Mouse (Mus musculus) natural killer cell, adult 2 months (primary cell): Measurements from ENCODE around the gene AC134908.4.
A peak's percentile ranks its signal among the peaks of the same experiment; 100 is the strongest.

Experiments
- DNase-seq, 2 experiments: peaks; one replicate each; pipeline ENCODE4 v3.0.0; 2022; ENCODE audit warnings: low spot score in 2 of 2

The AC134908.4 gene

DNA sequence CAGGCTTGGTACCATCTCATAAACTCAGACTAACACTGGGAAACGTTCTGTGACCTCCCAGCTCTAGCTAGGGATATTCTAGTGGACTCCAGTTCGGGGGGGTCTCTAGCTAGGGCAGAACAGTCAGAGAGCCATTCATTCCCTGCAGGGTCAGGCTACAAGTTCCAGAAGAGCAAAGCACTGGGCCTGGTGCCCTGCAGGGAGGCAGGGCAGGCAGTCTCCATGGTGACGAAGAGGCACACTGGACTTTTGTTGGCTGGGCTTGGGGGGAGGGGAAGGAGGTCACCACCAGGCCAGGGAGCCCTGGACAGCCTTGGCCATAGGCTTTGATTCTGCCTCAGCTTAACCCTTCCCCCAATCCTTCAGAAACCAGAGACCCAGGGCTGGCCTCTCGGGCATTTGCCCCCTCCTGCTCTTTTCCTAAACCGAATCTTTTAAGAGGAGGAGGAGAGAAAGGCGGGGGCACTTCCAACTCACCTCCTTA lies at the start of gene AC134908.4:
Gene AC134908.4, minus strand, starts transcription at position 51 of the 484 bp plus-strand sequence.
- DNase-seq = no peak

GRCm38 (mm10) chr17:25844396-25844901 lies 49.0 kb upstream of the AC134908.4 start, which contains the start of gene Rhot2:
TSS of gene Rhot2 (minus strand) at chr17:25844851.
- peak; percentile 90 to 92 for DNase-seq

- no peak for DNase-seq
Observed at GRCm38 (mm10) chr17:25843636-25844395, 48.4 kb upstream of the AC134908.4 start.

DNA sequence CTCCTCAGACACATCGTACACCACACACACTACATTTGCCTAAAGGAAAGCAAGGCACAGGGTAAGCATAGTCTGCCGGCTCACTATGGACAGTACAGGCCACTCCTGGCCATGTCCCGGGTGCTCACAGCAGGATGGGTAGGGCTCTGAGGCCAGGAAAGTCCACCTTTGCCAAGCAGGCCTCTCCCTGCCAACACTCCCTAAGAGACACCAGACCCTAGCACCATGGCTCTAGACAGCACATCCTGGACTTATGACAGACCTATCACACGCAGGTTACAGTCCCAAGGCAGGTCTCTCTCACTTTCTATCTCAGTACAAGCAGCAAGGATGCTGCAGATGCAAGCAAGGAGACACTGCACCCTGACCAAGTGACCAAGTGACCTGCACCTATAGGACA lies 47.7 kb upstream of the AC134908.4 start:
- no peak for DNase-seq

DNA sequence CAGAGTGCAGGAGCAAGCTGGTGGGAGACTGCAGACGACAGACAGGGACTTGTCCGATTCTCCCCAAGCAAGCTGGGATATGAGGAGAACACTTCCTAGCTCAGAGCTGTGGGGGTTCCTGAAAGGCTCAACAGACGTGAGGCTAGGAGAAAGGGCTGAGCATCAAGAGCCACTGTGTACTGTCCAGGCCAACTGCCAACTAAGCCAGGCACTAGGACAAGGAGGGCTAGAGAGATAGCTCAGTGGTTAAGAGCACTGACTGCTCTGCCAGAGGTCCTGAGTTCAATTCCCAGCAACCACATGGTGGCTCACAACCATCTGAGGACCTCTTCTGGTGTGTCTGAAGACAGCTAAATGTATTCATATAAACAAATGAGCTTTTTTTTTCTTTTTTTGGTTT lies 47.0 kb upstream of the AC134908.4 start:
- no peak for DNase-seq

DNA sequence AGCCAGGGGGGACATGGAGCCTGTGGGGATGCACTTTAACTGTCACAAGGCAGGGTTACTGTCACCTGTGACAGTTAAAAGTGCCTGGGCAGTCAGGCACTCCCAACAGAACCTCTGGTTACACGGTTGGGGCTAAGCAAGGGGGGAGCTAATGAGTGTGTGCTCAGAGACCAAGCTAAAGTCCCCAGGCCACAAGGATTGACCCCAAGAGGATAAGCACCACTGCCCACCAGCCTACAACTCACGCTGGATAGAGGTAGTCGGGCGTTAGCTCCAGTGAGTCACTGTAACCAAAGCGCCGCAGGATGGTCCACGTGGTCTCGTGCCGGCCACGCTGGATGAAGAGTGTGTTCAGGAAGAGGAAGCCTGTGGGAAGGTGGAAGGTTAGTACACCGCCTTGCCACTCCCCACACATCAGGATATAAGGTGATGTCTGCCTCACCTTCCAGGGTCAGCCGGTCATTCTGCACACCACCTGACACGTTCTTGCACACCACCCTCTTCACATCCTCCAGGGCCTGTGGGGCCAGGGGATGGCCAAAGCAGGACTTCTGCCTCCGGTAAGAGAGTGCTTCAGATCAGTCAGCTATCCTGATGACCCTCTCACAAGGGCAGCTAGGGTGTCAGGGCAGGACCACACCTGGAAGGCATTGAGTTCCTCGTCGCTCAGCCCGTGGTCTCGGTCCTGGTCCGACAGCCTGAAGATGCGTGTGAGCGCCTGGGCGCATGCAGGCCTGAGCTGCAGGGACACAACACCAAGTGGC lies 45.8 kb upstream of the AC134908.4 start, which contains the start of gene Gm20683:
Gene Gm20683, minus strand, starts transcription at position 647 of the 764 bp plus-strand sequence.
- no peak for DNase-seq

DNA sequence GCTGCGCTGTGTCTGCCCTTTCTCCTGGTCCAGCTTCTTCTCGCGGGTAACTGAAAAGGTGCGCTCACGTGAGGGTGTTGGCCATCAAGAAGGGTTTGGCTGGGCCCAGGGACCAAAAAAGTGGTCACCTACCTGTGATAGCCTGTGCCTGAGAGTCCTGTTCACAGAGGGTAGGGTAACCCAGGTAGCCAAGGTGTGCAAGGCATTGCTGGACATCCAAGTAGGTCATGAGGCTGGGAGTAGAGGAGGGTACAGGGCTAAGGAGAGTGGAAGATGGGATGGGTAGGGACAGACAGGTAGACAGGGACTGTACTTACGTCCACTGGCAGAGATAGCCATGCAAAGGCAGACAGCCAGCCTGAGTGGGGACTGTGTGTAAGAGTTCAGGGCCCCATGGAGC lies 45.1 kb upstream of the AC134908.4 start:
- DNase-seq = no peak

DNA sequence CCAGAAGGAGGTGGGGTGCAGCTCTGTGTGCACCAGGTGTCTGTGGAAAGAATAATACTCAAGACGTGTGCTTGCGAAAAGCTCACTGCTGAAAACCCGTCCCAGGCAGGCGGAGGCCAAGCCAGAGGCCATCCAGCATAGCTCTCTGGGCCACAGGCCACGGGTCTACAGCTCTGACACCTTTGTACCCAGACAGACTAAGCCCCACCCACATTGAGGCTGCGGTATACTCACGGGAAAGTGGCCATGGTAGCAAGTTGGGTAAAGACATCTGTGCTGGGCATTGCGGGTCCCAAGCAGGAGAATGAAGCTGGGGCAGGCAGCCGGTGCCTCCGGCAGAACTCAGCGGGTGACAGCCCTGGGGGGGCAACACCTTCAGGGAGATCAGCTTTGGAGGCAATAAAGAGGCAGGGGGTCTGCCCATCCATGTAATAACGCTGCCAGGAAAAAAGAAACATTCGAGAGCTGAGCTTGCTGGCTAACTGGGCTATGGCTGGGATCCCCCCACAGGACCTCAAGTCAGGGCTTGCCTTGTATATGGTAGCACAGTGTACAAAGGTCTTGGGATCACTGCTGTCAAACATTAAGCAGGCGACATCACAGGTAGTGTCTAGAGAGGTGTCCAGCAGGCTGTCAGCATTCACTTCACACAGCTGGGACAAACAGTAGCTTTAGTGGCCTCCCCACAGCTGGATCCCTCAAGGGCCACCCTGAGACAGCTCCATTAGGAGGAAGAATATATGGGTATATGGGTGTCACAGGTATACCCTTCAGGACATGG lies 44.2 kb upstream of the AC134908.4 start:
- DNase-seq = no peak

GRCm38 (mm10) chr17:25838904-25839303 lies 43.4 kb upstream of the AC134908.4 start:
- DNase-seq = no peak

GRCm38 (mm10) chr17:25837533-25837932 lies 42.1 kb upstream of the AC134908.4 start:
- DNase-seq = peak; percentile 38 to 60

- peak; percentile 42 to 45 for DNase-seq
Observed at GRCm38 (mm10) chr17:25837076-25837410, 41.6 kb upstream of the AC134908.4 start, which contains the start of gene Rhbdl1. TSS of gene Rhbdl1 (minus strand) at chr17:25837295.

DNA sequence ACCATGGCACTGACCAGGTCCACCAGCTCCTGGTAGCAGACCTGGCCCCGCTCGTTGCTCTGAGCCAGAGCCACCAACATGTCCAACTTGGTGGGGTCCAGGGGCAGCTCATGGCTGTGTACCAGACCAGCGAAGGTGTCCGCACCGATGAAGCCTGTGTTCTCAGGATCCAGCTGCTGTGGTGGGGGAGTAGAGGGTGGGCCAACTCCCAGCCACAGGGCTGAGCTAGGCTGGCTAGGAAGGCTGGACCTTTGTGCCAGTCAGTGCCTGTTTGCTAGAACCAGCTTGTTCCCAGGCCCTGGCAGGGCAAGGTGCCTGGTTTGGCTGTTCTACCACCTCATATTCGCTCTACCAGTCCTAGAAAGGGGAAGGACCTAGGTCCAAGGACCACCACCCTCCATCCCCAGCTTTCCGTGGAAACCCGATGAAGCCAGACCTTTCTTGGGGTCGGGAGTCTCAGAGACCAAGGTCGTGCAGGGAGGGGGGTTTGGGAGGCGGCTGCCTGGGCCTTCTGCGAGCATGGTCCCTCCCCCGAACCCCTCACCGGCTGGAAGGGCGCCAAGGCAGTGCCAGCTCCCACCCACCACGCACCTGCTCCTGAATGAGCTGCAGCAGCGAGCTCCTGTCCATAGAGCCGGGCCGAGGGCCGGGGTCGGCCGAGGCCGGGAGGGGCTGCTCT lies 41.1 kb upstream of the AC134908.4 start:
- no peak for DNase-seq

- DNase-seq = no peak
Observed at GRCm38 (mm10) chr17:25835816-25836215, 40.4 kb upstream of the AC134908.4 start.

DNA sequence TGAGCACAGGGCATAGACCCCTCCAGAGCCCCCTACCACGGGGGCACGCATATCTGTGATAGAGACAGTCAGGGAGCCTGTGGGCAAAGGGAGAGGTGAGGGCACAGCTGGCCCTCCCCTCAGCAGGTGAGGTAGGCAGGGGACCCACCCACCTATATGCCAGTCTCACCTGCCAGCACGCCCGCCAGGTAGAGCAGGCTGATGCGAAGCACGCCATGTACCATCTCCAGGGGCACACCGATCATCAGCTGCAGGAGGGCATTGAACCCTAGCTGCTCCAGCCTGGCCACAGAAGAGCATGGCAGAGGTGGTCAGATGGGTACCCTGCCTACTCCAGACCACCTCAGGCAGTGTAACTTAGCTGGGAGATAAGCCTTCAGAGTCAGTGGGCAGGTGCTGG lies 39.8 kb upstream of the AC134908.4 start:
- DNase-seq = no peak

- no peak for DNase-seq
Observed at GRCm38 (mm10) chr17:25834595-25835222, 39.2 kb upstream of the AC134908.4 start.

- DNase-seq = no peak
Observed at GRCm38 (mm10) chr17:25833961-25834594, 38.6 kb upstream of the AC134908.4 start.

- DNase-seq = no peak
Observed at GRCm38 (mm10) chr17:25833291-25833663, 37.8 kb upstream of the AC134908.4 start, which contains the start of gene Stub1. TSS of gene Stub1 (minus strand) at chr17:25833404.

GRCm38 (mm10) chr17:25832436-25833290 lies 37.2 kb upstream of the AC134908.4 start:
- DNase-seq = peak; percentile 98 to 99
